Mouse (Mus musculus) liver, postnatal 0 days (tissue): ENCODE measurements around the gene Morn4.

Experiments
- CTCF ChIP-seq: sonication (generic); IDR thresholded peaks from 2 replicates; pipeline ENCODE4 v1.5.1; 2016; ENCODE audit warnings: antibody characterized with exemption, low read depth
- EP300 ChIP-seq: IDR thresholded peaks from 2 replicates; pipeline ENCODE4 v1.6.1; 2016; ENCODE audit warnings: antibody characterized with exemption, low read depth, mild to moderate bottlenecking

- TF ChIP-seq EP300, result no peak
- TF ChIP-seq CTCF, result no peak
Observed at GRCm38 (mm10) chr19:42131101-42131500, 44.9 kb upstream of the Morn4 start.
